Mouse (Mus musculus): ENCODE data around the gene Galnt2.

The Galnt2 gene

DNA sequence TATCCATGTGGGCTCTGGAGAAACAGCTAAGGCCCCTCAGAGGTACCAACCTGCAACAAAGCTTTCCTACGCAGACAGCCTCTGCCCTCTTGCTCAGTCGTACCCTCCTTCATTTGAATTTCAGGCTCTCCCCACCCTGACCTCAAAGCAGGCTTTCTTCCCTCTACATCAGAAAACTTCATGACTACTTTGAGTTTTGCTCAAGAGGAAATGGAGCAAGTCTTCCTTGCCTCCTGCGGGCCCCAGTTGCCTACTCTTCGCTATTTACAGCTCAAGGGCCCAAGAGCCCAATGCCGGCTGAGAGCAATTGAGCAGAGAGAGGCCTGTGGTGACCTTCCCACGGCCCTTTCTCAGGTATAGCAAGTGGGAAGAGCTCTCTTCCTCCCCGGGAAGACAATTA, 131.4 kb downstream of the Galnt2 start:
- in situ Hi-C loops (cut with MboI, MseI), result no loop called here

DNA sequence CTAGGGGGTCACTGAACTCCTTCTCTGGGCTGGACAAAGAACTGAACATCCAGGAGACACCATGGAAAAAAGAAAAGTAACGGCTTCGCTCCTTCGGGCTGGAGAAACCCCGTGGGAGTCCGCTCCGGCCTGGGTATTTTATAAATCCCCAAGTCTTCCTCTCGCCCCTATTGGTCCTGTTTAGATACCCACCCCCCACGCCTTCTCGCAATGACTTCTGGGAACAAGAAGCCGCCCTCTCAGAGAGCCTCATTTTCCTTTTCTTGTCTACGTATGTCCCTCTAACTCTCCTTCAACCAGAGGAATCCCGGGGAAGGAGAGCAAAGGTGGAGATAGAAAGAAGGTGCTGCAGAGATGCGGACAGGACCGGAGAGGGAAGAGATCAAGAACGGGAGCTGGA, 132.1 kb downstream of the Galnt2 start:
- in situ Hi-C loops (cut with MboI, MseI), result no loop called here

DNA sequence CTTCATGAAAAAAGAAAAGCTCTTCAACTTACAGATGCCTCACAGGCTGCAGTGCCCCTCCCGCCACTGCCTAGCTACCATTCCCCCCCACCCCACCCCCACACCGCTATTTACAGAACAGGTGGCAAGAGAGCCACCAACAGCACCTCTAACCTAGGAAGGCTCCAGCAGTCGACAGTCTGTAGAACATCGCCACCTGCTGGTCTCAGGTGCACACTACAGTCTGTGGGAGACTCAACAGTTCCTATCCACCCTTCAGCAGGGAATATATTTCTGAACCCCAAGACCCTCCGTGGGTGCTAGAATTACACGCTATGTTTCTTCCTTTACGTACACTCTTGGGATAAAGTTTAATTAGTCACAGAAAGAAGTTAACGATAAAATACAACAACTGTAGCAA, 137.0 kb downstream of the Galnt2 start:
- in situ Hi-C loops (cut with MboI, MseI), result no loop called here

DNA sequence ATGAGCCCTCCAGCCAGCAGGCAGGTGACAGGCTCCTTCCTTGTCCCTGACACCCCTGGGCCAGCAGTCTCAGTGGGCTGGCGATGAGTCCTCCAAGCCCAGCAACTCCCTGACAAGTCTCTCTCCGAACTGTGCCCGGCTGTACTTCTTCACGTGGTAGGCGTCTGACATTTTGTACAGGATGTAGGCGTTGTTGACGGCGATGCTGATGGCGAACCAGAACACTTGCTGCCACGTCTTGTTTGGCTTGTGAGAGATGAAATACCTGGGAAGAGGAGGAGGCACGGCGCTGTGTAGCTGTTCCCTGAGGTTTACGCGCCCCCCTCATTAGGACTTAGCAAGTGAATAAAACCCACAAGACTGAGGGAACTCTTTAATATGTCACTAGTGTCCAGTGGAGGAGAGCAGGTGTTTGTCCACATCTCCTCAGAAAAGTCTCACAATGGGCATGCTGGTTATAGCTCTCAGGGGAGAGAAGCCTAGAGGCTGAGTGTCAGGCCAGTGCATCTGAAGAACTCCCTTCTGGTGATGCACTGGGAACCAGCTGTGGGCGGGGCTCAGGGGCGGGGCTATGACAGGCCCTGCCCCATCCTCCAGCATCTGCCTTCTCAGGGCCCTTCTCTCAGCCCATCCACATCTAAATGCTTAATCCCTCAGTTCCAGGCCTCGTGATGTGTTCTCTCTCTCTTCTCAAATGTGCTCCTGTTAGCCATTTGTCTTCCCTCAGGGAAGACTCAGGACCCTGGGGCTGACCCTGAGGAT, 139.4 kb downstream of the Galnt2 start:
- in situ Hi-C loops (cut with MboI, MseI), result no loop called here

DNA sequence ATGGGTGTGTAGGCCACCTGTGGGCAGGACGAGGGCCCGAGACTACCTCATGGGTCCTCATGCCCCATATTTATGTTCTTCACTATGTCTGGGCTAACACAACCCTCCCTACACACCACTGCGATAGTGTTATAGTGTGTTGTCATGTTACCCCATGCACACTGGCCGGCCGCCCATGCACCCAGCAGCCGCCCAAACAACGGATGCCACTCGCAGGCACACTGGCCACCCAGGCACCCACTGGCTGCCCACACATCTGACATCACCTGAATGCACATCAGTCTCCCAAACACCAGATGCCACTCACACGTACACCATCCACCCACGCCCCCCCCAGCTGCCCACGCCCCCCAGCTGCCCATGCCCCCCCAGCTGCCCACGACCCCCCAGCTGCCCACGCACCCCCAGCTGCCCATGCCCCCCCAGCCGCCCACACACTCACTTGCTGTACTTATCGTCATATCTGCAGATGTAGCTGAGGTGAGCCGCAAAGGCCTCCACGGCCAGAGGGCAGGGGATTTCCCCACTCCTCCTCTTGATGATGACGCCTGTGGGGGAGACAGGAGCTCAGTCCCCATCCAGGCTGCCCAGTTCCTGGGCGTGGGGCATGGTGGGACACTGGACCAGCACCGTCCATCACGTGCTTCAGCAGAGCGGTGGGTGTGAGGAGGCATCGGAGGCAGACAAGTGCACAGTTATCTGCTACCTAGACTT, 140.4 kb downstream of the Galnt2 start:
- in situ Hi-C loops (cut with MboI, MseI), result no loop called here

DNA sequence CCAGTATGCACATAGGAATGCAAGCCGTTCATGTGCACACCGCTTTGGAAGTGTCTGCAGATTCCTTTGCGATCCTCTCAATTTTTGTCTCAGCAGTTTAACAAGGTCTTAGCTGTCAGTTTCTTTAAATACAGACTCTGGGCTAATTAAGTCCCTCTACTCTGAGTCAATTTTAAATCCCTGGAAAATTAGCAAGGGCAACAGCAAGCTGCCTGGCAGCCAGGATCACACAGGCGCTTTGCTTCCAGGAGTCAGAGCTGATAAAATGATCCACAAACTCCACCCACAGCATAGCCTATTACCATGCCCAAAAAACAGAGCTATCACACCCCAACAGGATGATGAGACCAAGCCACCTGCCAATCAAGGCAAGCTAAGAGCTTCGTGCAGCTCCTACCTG, 142.6 kb downstream of the Galnt2 start:
- in situ Hi-C loops (cut with MboI, MseI), result no loop called here

DNA sequence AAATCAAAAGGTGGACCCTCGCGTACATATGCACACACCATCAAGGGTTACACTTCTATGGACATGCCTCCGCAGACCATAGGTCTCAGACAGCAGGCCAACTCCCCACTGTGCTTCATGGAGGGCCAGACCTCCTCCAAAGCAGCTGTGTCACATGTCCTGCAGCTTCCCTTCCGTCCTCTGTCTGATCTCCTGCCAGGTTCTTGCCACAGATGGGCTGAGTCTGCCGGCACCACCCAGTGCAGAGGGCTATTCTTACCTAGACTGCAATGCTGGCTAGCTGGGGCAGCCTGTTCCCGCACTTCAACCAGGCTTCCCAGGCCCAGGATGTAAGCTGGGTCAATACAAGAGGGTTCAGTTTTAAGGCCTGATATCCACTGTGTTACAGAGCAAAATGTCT, 144.0 kb downstream of the Galnt2 start:
- in situ Hi-C loops (cut with MboI, MseI), result no loop called here

DNA sequence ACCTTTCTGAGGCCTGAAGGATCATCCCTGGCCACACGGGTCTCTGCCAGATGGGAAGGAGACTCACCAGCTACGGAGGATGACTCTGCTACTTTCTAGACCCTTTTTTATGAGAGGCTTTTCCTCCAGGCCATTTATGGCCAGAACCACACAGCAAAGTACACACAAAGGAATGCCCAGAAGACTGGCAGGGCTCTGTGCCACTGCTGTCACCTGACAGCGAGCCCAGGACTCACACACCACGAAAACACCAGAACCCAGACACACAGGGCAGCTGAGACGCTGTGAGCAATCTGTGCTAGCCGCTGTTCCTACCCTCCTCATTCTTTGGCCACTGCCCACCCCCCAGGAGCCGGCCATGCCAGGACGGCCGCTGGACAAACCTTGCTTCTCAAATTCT, 144.5 kb downstream of the Galnt2 start:
- in situ Hi-C loops (cut with MboI, MseI), result no loop called here

DNA sequence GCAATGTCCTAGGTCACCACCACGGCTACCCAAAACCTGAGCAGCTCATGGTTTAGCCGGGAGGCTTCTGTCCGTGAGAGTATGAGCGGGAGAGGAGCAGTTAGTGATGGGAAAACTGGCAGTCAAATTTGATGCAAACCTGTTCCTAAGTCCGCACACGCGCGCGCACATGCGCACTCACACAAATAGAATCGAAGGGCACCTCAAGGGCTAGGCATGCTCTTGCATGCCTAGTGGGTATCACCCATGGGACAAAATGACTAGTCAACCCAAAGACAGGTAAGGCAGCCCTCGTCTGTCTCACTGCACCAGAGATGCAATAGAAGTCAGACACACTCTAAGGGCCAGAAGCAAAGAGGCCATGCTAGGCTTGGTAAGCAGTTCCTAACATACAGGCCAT, 145.2 kb downstream of the Galnt2 start:
- in situ Hi-C loops (cut with MboI, MseI), result no loop called here

DNA sequence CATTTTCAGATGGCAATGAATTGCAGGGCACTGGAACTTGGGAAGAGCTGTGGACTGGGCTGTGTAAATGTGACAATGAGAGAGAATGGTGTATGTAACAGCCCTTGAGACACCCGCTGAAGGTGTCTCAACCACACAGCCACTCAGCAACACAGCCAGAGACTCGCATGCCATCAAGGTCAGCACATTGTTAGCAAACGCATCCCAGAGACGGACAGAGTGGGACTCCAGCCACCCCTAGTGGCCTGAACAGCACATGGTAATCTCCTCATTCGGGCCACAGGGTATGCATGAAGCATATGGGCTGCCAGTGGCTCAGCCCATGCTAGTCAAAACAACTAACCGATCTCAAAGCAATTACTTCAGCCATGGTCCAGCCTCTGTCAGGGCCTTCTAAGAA, 148.1 kb downstream of the Galnt2 start:
- in situ Hi-C loops (cut with MboI, MseI), result no loop called here

DNA sequence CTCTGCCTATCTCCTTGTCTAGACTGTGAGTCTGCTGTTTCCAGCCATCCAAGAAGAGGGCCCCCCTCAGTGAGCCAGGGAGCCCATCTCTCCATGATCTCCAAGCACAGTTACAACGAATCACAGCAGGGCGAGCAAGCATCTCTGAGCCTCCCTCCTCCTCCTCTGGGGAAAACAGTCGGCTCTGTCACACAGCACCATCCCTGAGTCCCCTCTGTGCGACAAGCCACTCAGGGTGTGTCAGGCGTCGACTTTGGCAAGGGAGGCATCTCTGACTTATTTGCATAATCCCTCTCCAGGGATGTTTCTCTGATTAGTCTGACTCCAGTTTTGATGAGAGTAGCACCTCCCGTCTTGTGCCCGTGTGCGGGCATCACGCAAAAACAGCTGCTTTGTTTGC, 151.0 kb downstream of the Galnt2 start:
- in situ Hi-C loops (cut with MboI, MseI), result no loop called here

DNA sequence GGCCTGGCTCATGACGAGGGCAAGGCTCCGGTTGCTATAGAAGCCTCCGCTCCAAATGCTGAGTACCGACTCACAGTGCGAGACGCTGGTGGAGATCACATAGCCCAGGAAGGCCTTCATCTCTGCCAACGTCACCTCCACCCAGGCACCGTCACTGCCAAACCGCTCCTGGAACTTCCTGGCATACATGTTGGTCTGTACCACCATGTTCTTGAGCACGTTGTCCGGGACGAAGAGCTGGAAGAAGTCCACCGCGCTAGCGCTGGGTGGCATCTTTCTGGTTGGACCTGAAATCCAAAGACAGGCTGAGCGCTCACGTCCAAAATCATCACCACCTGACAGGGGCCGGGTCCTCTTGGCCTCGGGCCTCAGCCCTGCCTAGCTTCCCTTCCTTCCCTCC, 153.1 kb downstream of the Galnt2 start:
- in situ Hi-C loops (cut with MboI, MseI), result no loop called here

DNA sequence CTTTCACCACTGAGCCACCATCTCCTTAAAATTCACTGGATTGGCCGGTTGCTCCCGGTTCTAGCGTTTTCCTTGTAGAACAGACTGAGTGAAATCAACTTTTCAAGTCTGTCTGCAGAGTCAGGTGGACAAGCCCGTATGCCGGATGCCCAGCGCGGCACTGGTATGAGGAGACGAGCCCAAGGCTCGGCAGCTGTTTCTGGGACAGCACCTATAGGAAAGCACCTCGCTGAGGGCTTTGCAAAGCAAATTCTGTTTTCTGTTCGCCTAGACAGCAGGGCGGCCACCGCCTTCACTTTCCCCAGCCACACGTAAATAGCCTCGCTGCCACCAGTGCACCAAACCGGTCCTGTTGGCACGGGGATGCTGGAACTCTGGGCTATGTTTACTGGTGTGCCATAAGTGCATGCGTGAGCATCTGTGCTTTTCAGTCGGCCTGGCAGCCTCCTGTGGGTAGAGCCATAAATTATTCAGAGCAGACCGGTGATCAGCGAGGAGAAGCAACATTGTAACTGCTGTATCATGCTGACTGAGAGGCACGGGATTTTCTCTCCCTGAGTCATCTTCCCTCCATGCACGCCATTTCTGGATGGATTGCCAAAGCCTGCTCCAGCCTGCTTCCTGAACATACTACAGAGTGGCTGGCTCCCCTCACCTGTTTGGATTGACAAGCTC, 155.2 kb downstream of the Galnt2 start:
- in situ Hi-C loops (cut with MboI, MseI), result no loop called here

DNA sequence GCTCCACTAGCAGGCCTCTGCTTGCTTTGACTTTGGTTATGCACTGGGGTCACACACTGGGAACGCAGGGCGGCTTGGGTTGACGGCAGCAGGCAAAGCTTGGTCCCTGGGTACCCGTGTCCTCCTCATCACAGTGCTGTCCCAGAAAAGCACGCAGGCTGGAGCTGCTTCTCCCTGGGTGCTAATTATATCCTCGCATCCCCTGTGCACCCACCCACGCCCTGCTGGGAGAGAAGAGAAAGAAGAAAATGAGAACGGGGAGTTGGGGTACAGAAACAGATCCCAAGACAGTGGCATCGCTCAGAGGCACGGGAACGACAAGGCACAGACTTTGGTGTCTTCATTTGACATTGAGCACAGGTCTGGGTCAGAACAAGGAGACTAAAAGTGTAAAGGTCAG, 158.3 kb downstream of the Galnt2 start:
- in situ Hi-C loops (cut with MboI, MseI), result no loop called here

DNA sequence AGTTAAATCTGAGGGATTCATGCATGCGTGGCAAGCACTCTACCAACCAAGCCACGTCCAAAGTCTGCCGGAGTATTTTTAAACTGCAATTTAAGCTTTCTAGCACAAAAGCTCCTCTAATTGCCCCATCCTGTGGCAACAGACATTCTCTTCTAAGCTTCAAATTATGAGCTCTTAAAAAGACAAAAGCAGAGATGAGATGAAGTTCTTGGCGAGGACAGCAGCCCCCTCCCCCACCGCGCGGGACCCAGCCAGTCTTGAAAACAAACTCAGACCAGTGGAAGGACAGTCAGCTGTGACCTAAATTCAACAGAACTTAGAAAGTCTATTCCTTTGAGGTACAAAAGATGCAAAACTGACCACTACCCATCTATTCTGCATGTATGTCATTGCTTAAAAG, 160.0 kb downstream of the Galnt2 start:
- in situ Hi-C loops (cut with MboI, MseI), result no loop called here

DNA sequence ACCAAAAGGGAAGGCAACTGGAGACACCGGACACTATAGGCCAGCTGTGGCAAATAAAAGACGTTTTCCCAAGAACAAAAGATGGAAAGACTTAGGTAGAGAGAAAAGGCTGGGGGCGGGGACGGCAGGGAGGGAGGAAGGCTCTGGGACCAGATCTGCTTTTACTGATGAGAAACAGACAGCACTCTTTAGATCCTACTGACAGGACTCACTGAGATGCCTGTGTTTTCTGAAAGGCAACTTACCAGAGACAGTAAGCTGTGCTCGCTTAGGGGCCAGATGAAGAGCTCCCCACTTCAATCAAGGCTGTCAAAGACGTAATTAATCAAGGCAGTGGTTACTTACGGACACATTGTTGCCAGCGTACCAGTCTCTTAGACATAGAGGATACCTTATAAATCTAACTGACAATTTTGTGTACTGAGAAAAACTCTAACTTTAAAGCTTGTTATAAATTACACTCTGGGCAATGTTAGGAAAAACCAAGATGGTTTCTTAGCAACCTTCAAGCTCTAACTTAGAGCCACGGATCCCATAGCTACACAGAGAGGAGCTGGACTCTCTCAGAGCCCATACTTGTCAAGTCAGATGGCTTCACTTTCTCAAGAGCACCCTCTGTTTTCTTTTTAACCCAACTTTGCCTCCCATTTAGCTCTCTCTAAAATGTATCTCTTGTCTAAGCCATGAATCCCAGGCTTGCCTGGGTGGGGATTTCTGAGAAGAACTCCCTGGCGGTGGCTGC, 161.3 kb downstream of the Galnt2 start:
- in situ Hi-C loops (cut with MboI, MseI), result no loop called here

DNA sequence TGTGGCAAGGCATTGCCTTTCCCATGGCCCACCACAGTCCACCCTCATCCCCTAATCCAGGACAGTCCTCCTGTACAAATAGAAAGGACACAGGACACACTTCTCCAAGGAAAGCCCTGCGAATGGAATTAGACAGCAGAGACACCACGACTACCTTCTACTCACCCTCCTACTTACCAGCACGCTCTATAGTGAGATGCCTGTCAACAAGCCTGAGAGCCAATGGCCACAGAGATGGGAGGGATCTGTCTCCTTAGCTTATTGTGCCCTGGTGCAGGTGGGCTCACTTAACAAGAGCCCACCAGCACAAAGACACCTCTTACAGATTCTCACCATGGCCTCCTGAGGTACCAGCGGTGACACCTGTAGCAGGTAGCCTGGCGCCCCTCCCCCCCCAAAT, 161.8 kb downstream of the Galnt2 start:
- in situ Hi-C loops (cut with MboI, MseI), result no loop called here

DNA sequence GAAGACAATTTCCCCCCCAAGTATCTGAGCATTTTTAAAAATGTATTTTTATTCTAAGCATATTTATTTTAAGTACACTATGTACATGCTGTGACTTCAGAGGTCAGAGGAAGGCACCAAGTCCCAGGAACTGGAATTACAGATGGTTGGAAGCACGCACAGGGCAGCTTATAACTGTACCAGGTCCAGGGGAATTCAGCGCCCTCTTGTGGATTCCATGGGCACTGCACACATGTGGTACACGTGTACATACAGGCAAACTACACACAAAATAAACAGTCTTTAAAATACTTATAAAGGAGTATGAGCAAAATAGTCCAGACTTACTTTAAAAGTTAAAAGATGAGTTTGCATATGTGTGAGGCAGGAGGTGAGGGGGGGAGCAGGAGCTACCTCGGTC, 162.7 kb downstream of the Galnt2 start:
- in situ Hi-C loops (cut with MboI, MseI), result no loop called here

DNA sequence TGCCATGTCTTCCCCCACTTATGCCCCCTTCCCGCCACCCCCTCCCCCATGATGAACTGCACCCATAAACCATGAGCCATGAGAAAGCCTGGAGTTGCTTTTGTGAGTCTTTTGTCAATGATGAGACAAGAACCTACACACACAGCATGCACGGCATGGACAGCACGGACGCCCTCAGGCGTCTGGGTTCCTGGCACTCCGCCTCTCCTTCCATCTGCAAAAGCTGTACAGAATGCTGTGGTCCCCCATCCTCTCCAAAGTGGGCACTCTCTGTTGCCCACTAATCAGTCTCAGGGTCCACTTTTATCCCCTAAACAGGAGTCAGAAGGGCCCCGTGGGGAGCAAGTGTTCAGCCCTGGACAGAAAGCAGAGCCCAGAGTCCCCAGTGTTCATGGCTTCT, 163.8 kb downstream of the Galnt2 start:
- in situ Hi-C loops (cut with MboI, MseI), result no loop called here

All from T-helper 2 cell (primary cell).